Mouse (Mus musculus) CD4-positive, CD25-positive, alpha-beta regulatory T cell, adult 4 months (primary cell): Measurements from ENCODE around the gene Kif2c. TPM values are rescaled to one million over a fixed set of nuclear protein-coding genes. Genes with fewer than 3 reads are reported as not detected.

Source experiments
- ATAC-seq: one replicate; pipeline ENCODE4 v1.8.0; 2017
- polyA plus RNA-seq, 2 experiments: library from polyadenylated mRNA; unstranded; fragments of 100-300 nt; shearing (Covaris generic); gene quantifications; one replicate each; pipeline ENCODE4 v1.2.1; 2017

Gene Kif2c
- polyA plus RNA-seq, 2 experiments from 2014 or later = 2.8 to 8.7 TPM

DNA sequence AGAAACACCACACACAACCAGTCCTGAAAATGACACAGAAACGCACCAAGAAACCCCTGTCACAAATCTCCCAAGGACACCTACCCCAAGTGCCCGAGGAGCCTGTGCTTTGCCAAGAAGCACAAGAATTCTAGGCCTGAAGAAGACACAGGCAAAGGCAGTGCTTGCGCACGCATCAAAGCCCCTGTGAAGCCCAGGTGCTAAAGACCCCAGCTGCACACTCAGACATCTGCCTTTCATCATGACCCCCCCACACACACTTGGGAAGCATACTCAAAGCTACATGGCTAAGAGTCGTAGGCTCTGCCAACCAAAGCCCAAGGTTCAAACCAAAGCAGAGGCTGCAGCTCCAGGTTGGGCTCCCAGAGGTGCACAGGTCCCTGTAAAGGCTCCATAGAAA, 66.8 kb downstream of the Kif2c start:
- ATAC-seq = no peak

DNA sequence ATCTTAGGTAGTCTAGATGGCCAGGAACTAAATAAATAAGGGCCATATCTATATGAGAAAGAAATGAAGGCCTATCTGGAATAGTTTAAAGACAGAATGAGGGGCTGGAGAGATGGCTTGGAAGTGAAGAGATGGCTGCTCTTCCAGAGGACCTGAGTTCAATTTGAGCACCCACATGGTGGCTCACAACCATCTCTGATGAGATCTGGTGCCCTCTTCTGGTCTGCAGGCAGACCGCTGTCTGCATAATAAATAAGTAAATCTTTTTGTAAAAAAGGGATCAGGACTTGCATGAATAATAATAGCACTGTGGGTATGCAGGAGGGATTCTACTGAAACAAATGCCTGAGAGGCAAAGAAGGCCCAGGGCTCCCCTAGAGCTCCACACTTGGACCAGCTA, 69.2 kb downstream of the Kif2c start:
- no peak for ATAC-seq

DNA sequence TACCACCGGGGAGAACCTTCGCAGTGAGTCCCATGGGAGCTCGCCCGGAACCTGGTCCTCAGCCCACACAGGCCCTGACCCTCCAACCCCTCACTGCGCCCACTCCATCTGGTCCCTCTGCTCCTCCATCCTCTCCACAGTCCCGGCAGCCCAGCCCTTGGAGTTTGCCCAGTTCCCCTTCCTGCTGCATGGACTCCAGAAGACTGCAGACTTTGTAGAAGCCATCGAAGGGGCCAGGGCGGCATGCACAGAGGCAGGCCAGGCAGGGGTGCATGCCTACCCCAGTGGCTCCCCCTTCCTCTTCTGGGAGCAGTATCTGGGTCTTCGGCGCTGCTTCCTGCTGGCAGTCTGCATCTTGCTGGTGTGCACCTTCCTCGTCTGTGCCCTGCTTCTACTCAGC, 71.5 kb downstream of the Kif2c start:
- no peak for ATAC-seq

DNA sequence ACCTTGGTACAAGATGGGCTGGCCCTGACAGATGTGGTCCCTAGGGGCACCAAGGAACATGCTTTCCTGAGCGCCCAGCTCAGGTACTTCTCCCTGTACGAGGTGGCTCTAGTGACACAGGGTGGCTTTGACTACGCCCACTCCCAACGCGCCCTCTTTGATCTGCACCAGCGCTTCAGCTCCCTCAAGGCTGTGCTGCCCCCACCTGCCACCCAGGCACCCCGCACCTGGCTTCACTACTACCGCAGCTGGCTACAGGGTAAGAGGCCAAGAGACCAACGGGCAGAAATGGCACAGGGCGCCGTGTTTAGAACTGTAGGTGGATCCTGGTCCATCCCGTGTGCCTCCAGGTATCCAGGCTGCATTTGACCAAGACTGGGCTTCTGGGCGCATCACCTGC, 72.2 kb downstream of the Kif2c start:
- ATAC-seq = no peak

Other genes with a start within 250 kb of the Kif2c start
- 10 to 100 TPM; 74.1 to 89.7 TPM for gene Urod, start 188.2 kb downstream of the Kif2c start, polyA plus RNA-seq
- gene Hectd3, start 187.3 kb downstream of the Kif2c start, polyA plus RNA-seq = 1 to 10 TPM; 8.8 to 8.9 TPM
- 10 to 100 TPM; 33.7 to 39.2 TPM for gene Eif2b3, start 163.2 kb downstream of the Kif2c start, polyA plus RNA-seq
- under 1 TPM in 1 of 2 experiments, not detected in 1; 0.76 TPM for gene Ptch2, start 86.6 kb downstream of the Kif2c start, polyA plus RNA-seq
- 10 to 100 TPM; 18.5 to 19.2 TPM for gene Btbd19, start 56.9 kb downstream of the Kif2c start, polyA plus RNA-seq
- gene Tctex1d4, start 55.8 kb downstream of the Kif2c start, polyA plus RNA-seq = 1 to 10 TPM; 3.2 to 6.2 TPM
- 10 to 100 TPM; 12.2 to 13.2 TPM for gene Plk3, start 48.7 kb downstream of the Kif2c start, polyA plus RNA-seq
- 100 to 1,000 TPM; 663 to 923 TPM for gene Rps8, start 26.4 kb downstream of the Kif2c start, polyA plus RNA-seq
- gene Tmem53, start 69.3 kb upstream of the Kif2c start, polyA plus RNA-seq = under 1 TPM; 0.55 to 0.75 TPM
- gene Armh1, start 69.5 kb upstream of the Kif2c start, polyA plus RNA-seq = not detected